Mouse (Mus musculus) liver (tissue): ENCODE results near the gene Car12.

ENCODE experiments used
- DNase-seq: peaks from one replicate; pipeline ENCODE4 v3.0.0-alpha.2; 2020; ENCODE audit warnings: mixed read lengths

Car12 gene

DNA sequence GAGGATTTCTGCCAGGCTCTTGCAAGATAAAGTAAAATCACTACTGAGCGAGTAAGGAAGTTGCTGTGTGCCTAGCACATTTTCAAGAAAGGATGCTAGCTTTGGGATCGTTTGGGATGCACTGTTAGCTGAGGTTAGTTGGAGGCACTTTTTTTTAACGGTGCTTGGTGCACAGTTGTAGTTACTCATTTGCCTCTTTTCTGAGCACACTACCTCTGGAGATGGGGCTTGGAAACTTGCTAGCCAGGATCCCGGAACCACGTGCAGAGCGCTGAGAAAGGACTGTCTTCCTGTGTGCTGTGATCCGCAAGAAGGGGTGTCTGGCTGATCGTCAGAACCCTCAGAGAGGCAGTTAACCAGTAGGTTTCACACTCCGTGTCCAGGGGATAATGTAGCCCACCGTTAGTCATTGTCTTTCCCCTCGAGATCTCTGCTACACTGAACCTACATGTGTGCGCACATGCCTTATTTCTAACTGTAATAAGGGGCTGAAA is 583 bp downstream of the Car12 start:
- DNase-seq, result no peak

DNA sequence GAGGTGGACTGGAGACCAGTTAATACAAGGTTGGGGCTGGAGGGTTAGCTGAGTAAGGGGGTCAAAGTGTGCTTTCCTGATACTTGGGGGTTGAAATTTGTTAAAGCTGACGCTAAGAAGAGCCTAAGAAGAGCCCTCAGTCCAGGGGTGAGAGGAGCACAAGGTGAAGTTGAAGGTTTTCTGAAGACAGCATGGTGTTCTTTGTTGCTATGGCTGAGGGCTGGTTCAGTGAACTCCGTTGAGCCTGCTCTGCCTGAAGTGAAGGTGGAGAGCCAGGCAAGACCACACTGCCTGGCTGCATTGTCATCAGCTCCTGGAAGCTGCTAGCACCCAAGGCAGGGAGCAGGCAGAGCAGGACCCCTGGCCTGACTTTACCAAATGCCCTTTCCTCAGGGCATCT is 1.9 kb downstream of the Car12 start:
- no peak for DNase-seq

- no peak for DNase-seq
Measured at GRCm38 (mm10) chr9:66716533-66716932, 3.0 kb downstream of the Car12 start.

- no peak for DNase-seq
Measured at GRCm38 (mm10) chr9:66720686-66721450, 7.4 kb downstream of the Car12 start.

DNA sequence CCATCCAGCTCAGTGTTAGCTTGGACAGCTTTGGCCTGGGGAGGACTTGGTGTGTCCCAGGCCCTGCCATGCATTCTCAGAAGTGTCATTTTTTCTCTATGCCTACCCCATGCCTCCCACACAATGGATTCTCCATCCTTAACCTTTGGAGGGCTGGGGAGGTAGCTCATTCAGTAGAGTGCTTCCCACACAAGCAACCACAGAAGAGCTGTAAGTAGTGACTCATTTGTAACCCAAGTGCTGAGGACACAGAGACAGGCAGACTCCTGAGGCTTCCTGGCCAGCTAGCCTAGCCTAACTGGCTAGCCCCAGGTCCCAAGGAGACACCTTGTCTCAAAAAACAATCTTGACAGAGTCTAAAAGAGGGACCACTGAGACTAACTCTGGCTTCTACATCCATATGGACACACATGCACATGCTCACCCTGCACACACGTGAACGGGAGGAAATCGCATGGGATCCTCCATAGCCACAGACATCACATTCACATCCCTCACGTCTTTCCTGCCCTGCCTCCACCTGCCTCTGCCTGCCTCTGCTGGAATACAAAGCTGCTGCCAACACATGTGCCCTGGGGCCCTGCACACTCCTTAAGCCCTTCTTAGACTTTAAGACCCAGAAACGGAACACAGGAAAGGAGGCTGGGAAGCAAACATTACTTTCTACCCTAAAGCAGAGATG is 8.8 kb downstream of the Car12 start:
- no peak for DNase-seq

DNA sequence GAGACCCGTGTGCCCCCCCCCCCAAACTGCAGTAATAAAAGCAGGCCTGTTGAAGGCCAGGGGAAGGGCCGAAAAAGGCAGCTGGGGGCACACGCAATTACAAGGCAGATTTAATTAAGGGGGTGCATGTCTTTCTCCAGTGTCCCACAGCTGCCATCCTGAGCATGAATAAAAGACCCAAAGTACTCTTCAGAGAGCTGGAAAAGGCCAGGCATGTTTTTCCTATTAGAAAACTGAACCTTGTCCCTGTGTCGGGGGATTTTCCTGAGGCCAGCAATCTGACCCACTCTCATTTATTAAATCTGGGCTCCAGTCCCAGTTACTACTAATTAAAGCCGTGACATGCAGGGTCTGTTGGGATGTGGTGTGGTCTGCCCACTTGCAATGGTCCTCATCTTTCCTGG is 9.4 kb downstream of the Car12 start:
- DNase-seq, result no peak

- DNase-seq, result no peak
Measured at GRCm38 (mm10) chr9:66725591-66725990, 12.1 kb downstream of the Car12 start.

DNA sequence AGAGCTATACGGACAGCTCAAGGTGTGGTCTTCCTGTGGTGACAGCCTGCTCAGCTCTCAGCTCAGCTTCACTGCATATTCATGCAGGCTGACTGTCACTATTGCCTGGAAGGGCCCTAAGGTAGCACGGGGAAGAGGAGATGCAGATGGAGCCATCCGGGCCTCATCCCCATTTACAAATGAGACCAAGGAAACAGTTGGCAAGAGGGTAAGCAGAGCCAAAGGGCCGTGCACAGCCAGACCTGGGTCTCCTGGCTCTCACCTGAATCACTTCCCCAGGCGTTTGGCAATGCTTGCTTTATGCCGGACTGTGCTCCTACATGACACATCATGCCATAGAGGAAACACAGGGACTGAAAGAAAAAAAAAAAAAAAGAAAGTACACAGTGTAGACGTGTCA is 13.8 kb downstream of the Car12 start:
- DNase-seq, result no peak

DNA sequence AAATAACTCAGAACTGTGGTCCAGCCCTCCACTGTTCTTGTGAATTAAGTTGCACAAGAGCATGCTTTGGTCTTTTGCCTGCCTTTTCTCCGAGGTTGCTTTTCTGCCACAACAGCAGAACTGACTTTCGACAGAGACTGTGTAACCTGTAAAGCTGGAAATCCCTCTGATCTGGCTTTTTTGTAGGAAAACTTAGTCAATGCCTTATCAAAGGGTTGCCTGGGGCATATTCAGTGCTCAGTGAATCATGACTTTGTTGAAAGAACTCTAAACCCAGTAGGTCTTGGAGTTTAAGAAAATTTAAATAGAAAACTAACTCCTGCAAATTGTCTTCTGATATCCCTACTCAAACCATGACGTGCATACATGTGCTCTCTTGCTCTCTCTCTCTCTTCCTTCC is 17.1 kb downstream of the Car12 start:
- no peak for DNase-seq

- DNase-seq, result no peak
Measured at GRCm38 (mm10) chr9:66731284-66731683, 17.8 kb downstream of the Car12 start.

DNA sequence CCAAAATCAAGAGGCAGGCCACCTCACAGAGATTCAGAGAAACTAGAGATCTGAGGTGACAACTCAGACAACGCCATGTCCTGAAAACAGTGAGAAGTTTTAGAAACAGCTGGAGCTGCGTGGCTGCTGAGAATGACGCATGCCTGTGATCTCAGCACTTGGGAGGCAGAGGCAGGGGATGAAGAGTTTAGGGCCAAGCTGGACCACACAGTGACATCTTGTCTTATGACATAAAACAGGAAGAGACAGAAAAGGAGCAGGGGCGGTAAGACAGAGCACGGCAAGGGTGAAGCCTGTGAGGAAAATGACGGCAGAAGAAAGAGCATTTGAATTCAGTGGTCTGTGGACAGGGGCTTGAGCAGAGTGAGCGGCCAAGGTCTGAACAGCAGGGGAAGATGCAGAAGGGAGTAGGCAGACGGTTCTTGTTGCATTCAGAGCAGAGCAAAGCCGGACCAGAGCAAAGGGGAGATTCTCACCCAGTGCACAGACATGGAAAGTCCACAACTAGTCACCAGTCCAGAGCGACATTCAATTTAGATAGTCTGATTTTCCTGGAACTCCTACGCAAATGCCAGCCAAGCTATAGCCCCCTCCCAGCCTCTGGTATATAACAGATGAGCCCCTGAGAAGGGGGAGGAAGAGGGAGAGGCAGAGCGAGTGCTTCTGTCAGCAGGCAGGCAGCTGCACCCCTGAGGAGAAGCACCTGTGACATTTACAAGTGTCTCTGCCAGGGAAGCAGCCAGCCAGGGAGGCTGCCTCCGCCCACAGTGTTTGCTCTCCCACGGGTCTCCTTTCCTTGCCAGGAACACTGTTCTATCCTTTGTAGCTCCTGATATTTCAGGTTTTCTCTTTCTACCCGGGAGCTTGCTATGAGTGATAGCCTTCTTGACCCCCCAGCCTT is 19.6 kb downstream of the Car12 start:
- no peak for DNase-seq

DNA sequence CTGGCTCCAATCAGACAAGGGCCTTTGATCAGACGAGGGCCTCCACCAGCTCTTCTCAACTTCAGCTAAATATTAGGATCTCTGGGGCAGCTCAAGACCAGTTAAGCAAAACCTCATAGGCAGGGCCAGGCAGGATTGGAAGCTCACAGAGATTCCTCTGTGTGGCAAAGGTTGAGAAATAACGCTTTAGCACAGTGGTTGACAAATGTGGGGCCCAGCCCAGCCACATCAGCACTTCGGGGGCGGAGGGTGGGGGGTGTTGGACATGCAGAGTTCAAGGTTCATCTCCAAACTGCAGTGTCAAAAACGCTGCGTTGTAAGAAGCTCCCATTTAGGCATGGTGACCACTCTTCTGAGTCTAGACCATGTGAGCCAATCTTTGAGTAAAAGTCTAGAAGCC is 21.1 kb downstream of the Car12 start:
- peak; percentile 24 for DNase-seq

DNA sequence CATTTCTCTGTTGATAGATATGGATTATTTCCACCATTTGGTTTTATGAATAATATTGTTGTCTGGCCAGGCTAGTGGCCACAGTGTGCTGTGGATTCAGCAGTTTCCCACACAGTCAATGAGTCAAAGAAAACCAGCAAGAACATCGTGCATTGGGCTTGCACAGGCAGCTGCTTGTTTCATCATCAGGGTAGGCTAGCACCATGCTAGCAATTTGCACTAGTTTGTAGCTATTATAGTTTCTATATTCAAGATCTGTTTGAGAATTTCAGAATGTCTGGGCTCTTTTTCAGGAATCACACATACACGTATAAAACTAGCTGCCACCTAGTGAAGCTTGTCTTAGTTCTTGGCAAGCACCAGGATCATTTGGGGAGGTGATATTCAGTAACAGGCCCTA is 21.6 kb downstream of the Car12 start:
- DNase-seq, result no peak

DNA sequence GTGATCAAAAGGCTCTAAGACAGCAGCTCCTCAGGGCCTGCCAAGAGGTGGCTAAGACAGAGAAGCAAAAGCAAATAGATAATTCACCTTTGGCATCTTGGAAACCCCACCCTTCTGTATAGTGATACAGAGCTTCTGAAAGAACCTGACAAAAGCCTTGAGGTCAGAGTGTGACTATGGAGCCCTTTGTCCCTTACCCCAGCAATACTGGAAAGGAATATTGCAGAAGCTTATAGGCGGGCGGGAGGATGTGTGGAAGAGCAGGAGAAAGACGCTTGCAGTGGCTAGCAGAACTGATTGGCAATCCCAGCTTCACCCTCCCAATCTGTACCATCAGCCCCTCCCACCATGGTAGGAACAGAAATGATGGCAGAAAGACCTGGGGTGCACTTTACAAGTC is 22.5 kb downstream of the Car12 start:
- DNase-seq, result no peak

GRCm38 (mm10) chr9:66736551-66736950 is 23.1 kb downstream of the Car12 start:
- DNase-seq, result no peak

GRCm38 (mm10) chr9:66739516-66739915 is 26.0 kb downstream of the Car12 start:
- DNase-seq, result no peak

DNA sequence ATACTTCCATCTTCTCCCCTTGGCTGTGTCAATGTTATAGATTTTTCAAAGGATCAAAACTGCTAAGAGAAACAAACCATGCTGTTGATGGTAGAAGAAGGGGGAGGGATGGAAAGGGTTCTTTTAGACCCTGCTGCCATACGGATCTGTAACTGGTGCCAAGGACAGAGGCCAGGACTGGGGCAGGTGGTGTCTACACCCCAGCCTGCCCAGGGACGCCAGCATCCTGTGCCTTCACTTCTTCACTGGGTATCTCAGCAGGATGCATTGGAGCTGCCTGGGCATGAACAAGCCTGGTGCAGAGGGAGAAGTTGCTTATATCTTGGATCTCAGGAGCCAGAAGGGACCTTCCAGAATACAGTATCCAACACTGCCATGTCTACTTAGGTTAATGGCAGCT is 31.0 kb downstream of the Car12 start:
- no peak for DNase-seq

DNA sequence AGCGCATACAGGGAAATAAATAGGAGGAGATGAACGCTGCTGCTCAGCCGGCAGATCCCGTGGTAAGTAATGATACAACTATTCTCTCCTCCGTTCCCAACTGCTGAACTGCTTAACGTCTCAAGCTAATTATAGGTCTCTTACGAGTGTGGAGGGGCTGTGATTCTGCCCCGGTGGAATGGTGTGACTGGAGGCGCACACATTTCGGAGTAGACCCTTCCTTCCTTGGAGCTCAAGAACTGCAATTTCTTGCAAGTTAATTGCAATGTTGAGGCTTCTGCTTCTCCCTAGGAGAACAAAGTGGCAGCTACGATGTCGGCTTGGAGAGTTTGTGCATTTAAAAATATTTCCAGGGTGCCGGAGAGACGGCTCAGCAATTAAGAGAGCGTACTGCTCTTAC is 34.9 kb downstream of the Car12 start:
- no peak for DNase-seq

DNA sequence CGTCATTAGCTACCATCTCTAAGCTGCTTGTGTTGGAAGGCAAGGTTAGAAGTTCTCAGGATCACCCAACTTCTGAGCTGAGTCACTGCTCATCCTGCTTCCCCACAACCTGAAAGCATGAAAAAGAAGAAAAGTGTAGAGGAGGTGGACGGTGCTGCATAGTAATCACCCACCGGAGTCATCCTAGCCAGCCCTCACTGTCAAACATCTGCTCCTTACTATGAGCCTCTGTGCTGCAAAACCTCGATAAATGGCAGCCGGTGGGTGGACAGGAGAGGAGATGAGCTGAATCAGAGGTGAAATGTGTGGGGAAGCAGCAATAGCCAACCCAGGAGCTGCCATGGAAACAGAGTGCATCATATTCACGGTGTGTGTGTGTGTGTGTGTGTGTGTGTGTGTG is 39.4 kb downstream of the Car12 start:
- no peak for DNase-seq

- no peak for DNase-seq
Measured at GRCm38 (mm10) chr9:66760991-66761390, 47.5 kb downstream of the Car12 start.

- DNase-seq, result no peak
Measured at GRCm38 (mm10) chr9:66768721-66769120, 55.2 kb downstream of the Car12 start.

DNA sequence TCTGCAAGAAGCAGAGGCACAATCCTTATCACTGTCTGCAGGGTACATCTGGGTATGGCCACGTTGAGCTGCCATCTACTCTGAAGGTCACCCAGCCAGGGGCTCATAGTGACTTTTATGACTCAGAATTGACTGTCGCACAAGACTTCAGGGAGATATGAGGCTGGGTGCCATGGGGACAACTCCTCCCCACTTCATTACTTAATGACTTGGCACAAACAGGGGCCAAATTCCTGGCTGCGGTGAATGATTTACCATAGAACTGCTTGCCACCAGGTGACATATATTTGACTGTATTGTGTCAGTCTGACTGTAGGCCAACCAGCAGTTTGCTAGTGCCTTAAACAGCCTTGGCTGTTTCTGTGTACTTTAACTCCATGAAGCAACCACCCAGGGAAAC is 55.8 kb downstream of the Car12 start:
- DNase-seq, result peak; percentile 10

- no peak for DNase-seq
Measured at GRCm38 (mm10) chr9:66770701-66771100, 57.2 kb downstream of the Car12 start.
